Mouse (Mus musculus) mouse embryonic stem cell (cell line): ENCODE results near the gene 1110004F10Rik.
"Not testable (repeated sequence)": the region's sequence is repeated elsewhere in the genome, so short reads cannot be mapped to it uniquely, and the experiment has no call there.

ENCODE experiments used
- in situ Hi-C, 2 experiments: fragments of 300-500 bp; cut with MboI; formaldehyde crosslinking; loops; 1 replicate in 1 of 2; 3 replicates in 1 of 2; pipeline ENCODE4 v1.14.3; 2019 to 2020; ENCODE audit warnings: low sequenced_read_pairs in 2 of 2, low pct_unique_long_range_greater_than_20kb in 1 of 2, mixed read lengths in 1 of 2; ENCODE audit not compliant: unreplicated experiment in 1 of 2

The 1110004F10Rik gene

GRCm38 (mm10) chr7:116040470-116041019, 1.3 kb downstream of the 1110004F10Rik start:
- in situ Hi-C loops = loop anchor here (25.0 kb wide), 5 partner anchors 353 to 1128 kb away; no protein-coding TSS in a partner anchor

- in situ Hi-C loops = loop anchor here in 1 of 2 experiments (10.0 kb wide), 1 partner anchor 54 kb away; no protein-coding TSS in a partner anchor
Measured at GRCm38 (mm10) chr7:116060739-116061138, 21.5 kb downstream of the 1110004F10Rik start.

- in situ Hi-C loops = not testable (repeated sequence)
Measured at GRCm38 (mm10) chr7:116084366-116084765, 45.2 kb downstream of the 1110004F10Rik start, which contains the start of gene Gm4353. Gm4353 (minus strand) TSS chr7:116084635.

GRCm38 (mm10) chr7:116092710-116093465, 53.7 kb downstream of the 1110004F10Rik start:
- in situ Hi-C loops = no loop called here

- in situ Hi-C loops = no loop called here
Measured at GRCm38 (mm10) chr7:116093466-116093850, 54.3 kb downstream of the 1110004F10Rik start.

- in situ Hi-C loops = no loop called here
Measured at GRCm38 (mm10) chr7:116099952-116100528, 60.8 kb downstream of the 1110004F10Rik start.

- in situ Hi-C loops = no loop called here
Measured at GRCm38 (mm10) chr7:116103091-116103490, 63.9 kb downstream of the 1110004F10Rik start.

- in situ Hi-C loops = loop anchor here in 1 of 2 experiments (10.0 kb wide), 1 partner anchor 46 kb away; no protein-coding TSS in a partner anchor
Measured at GRCm38 (mm10) chr7:116110661-116111060, 71.5 kb downstream of the 1110004F10Rik start.

- in situ Hi-C loops = loop anchor here in 1 of 2 experiments (10.0 kb wide), 1 partner anchor 47 kb away; no protein-coding TSS in a partner anchor
Measured at GRCm38 (mm10) chr7:116111546-116111945, 72.3 kb downstream of the 1110004F10Rik start.

- in situ Hi-C loops = loop anchor here in 1 of 2 experiments (10.0 kb wide), 1 partner anchor 51 kb away; no protein-coding TSS in a partner anchor
Measured at GRCm38 (mm10) chr7:116115216-116115930, 76.2 kb downstream of the 1110004F10Rik start.

- in situ Hi-C loops = loop anchor here in 1 of 2 experiments (10.0 kb wide), 1 partner anchor 51 kb away; no protein-coding TSS in a partner anchor
Measured at GRCm38 (mm10) chr7:116115991-116116390, 76.8 kb downstream of the 1110004F10Rik start.

GRCm38 (mm10) chr7:116119306-116119857, 80.2 kb downstream of the 1110004F10Rik start:
- in situ Hi-C loops = loop anchor here in 1 of 2 experiments (10.0 kb wide), 1 partner anchor 55 kb away; no protein-coding TSS in a partner anchor

GRCm38 (mm10) chr7:116120737-116121136, 81.5 kb downstream of the 1110004F10Rik start:
- in situ Hi-C loops = no loop called here

GRCm38 (mm10) chr7:116121202-116121601, 82.0 kb downstream of the 1110004F10Rik start:
- in situ Hi-C loops = no loop called here

GRCm38 (mm10) chr7:116122981-116123596, 83.9 kb downstream of the 1110004F10Rik start:
- in situ Hi-C loops = no loop called here

- in situ Hi-C loops = no loop called here
Measured at GRCm38 (mm10) chr7:116123597-116123985, 84.4 kb downstream of the 1110004F10Rik start.

GRCm38 (mm10) chr7:116124057-116124456, 84.9 kb downstream of the 1110004F10Rik start:
- in situ Hi-C loops = no loop called here

- in situ Hi-C loops = no loop called here
Measured at GRCm38 (mm10) chr7:116125671-116126070, 86.5 kb downstream of the 1110004F10Rik start.
